Mouse (Mus musculus): ENCODE results near the gene Gm47995. TPM values are rescaled to one million over a fixed set of nuclear protein-coding genes. Genes with fewer than 3 reads are reported as not detected.
"Not testable (repeated sequence)": the region's sequence is repeated elsewhere in the genome, so short reads cannot be mapped to it uniquely, and the experiment has no call there.

The Gm47995 gene
- total RNA-seq (2021) = not detected
- long read RNA-seq, experiment 1 = 0 reads
- long read RNA-seq, experiment 2 = 0 reads

GRCm38 (mm10) chr1:151198120-151198519, at the start of gene Gm47995:
TSS of gene Gm47995 (plus strand) at chr1:151198448.
- intact Hi-C loops (cut with DNase I); H3K27ac ChIP-seq; DNase-seq (ENCODE audit: extremely low spot score in 1 of 2, low spot score in 2 of 2); H3K4me3 ChIP-seq: not testable (repeated sequence)

- Histone ChIP-seq H3K27ac (no peak overlapping the region), H3K4me3 (no peak overlapping the region)
- no peak for DNase-seq (ENCODE audit: extremely low spot score in 1 of 2, low spot score in 2 of 2)
- TF ChIP-seq CTCF (IDR thresholded peaks at IDR 0.05) = no peak
- intact Hi-C loops (cut with DNase I) = no loop called here
Observed at GRCm38 (mm10) chr1:151150211-151150610, 48.0 kb upstream of the Gm47995 start.

DNA sequence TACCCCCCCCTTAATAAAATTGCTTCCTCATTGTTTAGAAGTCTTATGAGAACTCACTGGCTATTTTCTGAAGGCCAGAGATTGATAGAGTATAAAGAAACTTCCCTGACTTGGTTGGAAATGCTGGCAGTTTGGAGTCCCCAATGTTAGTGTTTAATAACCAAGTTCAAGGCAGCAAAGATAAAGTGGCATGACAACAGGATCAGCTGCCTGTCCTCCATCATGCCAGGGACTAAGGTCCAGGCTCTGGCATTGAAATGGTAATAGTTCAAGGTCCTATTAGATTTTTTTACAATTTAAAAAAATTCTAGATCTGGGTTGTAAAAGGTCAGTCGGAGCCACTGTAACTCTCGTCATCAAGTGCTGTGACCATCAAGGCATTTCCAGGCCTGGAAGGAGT, 47.2 kb upstream of the Gm47995 start:
- intact Hi-C loops (cut with DNase I) = no loop called here
- no peak for DNase-seq (ENCODE audit: extremely low spot score in 1 of 2, low spot score in 2 of 2)
- Histone ChIP-seq H3K27ac (no peak overlapping the region), H3K4me3 (no peak overlapping the region)
- no peak for TF ChIP-seq CTCF (IDR thresholded peaks at IDR 0.05)

- intact Hi-C loops (cut with DNase I) = no loop called here
- no peak for TF ChIP-seq CTCF (IDR thresholded peaks at IDR 0.05)
- H3K4me3 ChIP-seq = no peak overlapping the region
- no peak overlapping the region for H3K27ac ChIP-seq
- DNase-seq (ENCODE audit: extremely low spot score in 1 of 2, low spot score in 2 of 2) = no peak
Observed at GRCm38 (mm10) chr1:151153056-151153652, 45.1 kb upstream of the Gm47995 start.

- DNase-seq (ENCODE audit: extremely low spot score in 1 of 2, low spot score in 2 of 2); intact Hi-C loops (cut with DNase I); H3K27ac ChIP-seq; H3K4me3 ChIP-seq: not testable (repeated sequence)
Observed at GRCm38 (mm10) chr1:151154131-151154530, 44.1 kb upstream of the Gm47995 start.

GRCm38 (mm10) chr1:151156129-151156528, 42.1 kb upstream of the Gm47995 start:
- no peak overlapping the region for H3K4me3 ChIP-seq

GRCm38 (mm10) chr1:151156777-151157632, 41.2 kb upstream of the Gm47995 start:
- Histone ChIP-seq H3K4me3 (no peak overlapping the region), H3K27ac (no peak overlapping the region)
- TF ChIP-seq CTCF (IDR thresholded peaks at IDR 0.05) = no peak
- intact Hi-C loops (cut with DNase I) = no loop called here
- no peak for DNase-seq (ENCODE audit: extremely low spot score in 1 of 2, low spot score in 2 of 2)

More at GRCm38 (mm10) chr1:151156129-151156528, 42.1 kb upstream of the Gm47995 start:
- intact Hi-C loops (cut with DNase I) = no loop called here
- TF ChIP-seq CTCF (IDR thresholded peaks at IDR 0.05) = no peak
- H3K27ac ChIP-seq = no peak overlapping the region
- DNase-seq (ENCODE audit: extremely low spot score in 1 of 2, low spot score in 2 of 2) = no peak

- intact Hi-C loops (cut with DNase I) = no loop called here
- Histone ChIP-seq H3K4me3 (no peak overlapping the region), H3K27ac (no peak overlapping the region)
- TF ChIP-seq CTCF (IDR thresholded peaks at IDR 0.05) = no peak
- DNase-seq (ENCODE audit: extremely low spot score in 1 of 2, low spot score in 2 of 2) = no peak
Observed at GRCm38 (mm10) chr1:151157963-151158856, 40.0 kb upstream of the Gm47995 start.

DNA sequence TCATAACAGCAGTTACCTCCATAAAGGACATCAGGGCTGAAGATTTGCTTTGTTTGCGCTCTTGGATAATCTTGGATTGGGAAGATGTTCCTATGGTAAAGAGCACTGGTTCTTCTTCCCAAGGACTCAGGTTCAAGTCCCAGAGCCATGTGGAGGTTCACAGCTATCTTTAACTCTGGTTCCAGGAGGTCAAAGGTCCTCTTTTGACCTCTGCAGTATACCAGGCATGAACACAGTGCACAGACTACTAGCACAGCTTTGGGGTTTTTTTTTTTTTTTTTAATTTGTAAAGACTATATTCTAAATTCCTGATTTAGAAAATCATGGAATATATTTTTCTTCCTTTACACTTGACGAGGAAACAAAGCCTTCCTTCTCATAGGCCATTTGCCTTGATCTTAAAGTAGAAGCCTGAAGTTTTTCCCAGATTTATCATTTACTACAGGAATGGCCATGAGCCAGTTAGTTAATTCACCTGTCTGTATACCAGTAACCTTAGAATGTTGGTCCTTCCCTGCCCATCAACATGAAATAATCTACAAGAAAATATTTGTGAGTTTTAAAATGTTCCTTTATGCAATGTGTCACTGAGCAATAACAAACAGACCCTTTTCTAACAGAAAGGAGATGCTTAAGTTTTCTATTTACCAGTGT, 39.3 kb upstream of the Gm47995 start:
- intact Hi-C loops (cut with DNase I) = no loop called here

GRCm38 (mm10) chr1:151166031-151166430, 32.2 kb upstream of the Gm47995 start:
- no peak overlapping the region for H3K4me3 ChIP-seq
- no peak for TF ChIP-seq CTCF (IDR thresholded peaks at IDR 0.05)
- no peak overlapping the region for H3K27ac ChIP-seq
- no peak for DNase-seq (ENCODE audit: extremely low spot score in 1 of 2, low spot score in 2 of 2)
- intact Hi-C loops (cut with DNase I) = no loop called here

More for the DNA sequence above, 39.3 kb upstream of the Gm47995 start:
- no peak overlapping the region for H3K4me3 ChIP-seq
- no peak for DNase-seq (ENCODE audit: extremely low spot score in 1 of 2, low spot score in 2 of 2)
- no peak for TF ChIP-seq CTCF (IDR thresholded peaks at IDR 0.05)
- H3K27ac ChIP-seq = no peak overlapping the region

GRCm38 (mm10) chr1:151167297-151168047, 30.8 kb upstream of the Gm47995 start:
- no peak overlapping the region for H3K27ac ChIP-seq
- TF ChIP-seq CTCF (IDR thresholded peaks at IDR 0.05) = no peak
- no peak overlapping the region for H3K4me3 ChIP-seq
- no peak for DNase-seq (ENCODE audit: extremely low spot score in 1 of 2, low spot score in 2 of 2)
- intact Hi-C loops (cut with DNase I) = no loop called here

Data from left cerebral cortex, adult 2 months (tissue).